Mouse (Mus musculus) lung, postnatal 4 days (tissue): ENCODE measurements at regions not wholly inside any gene's neighbourhood (a gene's known extent, or its start where the extent isn't known, plus 50 kb on each side); places are given as distances from the start of the nearest gene placed in this dataset.
A peak's percentile ranks its signal among the peaks of the same experiment; 100 is the strongest.

ENCODE experiments used
- DNase-seq, 2 experiments: peaks; one replicate each; pipeline ENCODE4 v3.0.0; 2021

GRCm38 (mm10) chr4:7597671-7598390, 641.0 kb downstream of the Car8 start:
- DNase-seq, result no peak

- DNase-seq, result no peak
Observed at GRCm38 (mm10) chr4:7596116-7596515, 642.7 kb downstream of the Car8 start.

GRCm38 (mm10) chr4:7583851-7584250, 655.0 kb downstream of the Car8 start:
- no peak for DNase-seq

GRCm38 (mm10) chr4:7581931-7582330, 656.9 kb downstream of the Car8 start:
- DNase-seq, result no peak

GRCm38 (mm10) chr4:7581220-7581916, 657.5 kb downstream of the Car8 start:
- DNase-seq, result no peak

- no peak for DNase-seq
Observed at GRCm38 (mm10) chr4:7580554-7581219, 658.2 kb downstream of the Car8 start.

GRCm38 (mm10) chr4:7574011-7574410, 664.8 kb downstream of the Car8 start:
- DNase-seq, result no peak

- DNase-seq, result no peak
Observed at GRCm38 (mm10) chr4:7567687-7568393, 671.0 kb downstream of the Car8 start.

- DNase-seq, result no peak
Observed at GRCm38 (mm10) chr4:7559867-7560832, 678.7 kb downstream of the Car8 start.

- DNase-seq, result no peak
Observed at GRCm38 (mm10) chr4:7558721-7559120, 680.1 kb downstream of the Car8 start.

GRCm38 (mm10) chr4:7534301-7534700, 704.5 kb downstream of the Car8 start:
- DNase-seq, result no peak

- no peak for DNase-seq
Observed at GRCm38 (mm10) chr4:7527718-7528117, 711.1 kb downstream of the Car8 start.

GRCm38 (mm10) chr4:7513081-7513480, 725.8 kb downstream of the Car8 start:
- no peak for DNase-seq

- DNase-seq, result no peak
Observed at GRCm38 (mm10) chr4:7485552-7485951, 753.3 kb downstream of the Car8 start.

- peak in 1 of 2 experiments; percentile 15 for DNase-seq
Observed at GRCm38 (mm10) chr4:7455130-7455529, 783.7 kb downstream of the Car8 start.

- DNase-seq, result no peak
Observed at GRCm38 (mm10) chr4:7452678-7453077, 786.2 kb downstream of the Car8 start.

GRCm38 (mm10) chr4:7450991-7451390, 787.9 kb downstream of the Car8 start:
- DNase-seq, result no peak

GRCm38 (mm10) chr4:7429308-7429707, 809.5 kb downstream of the Car8 start:
- no peak for DNase-seq

- DNase-seq, result no peak
Observed at GRCm38 (mm10) chr4:7424081-7424480, 814.8 kb downstream of the Car8 start.

- DNase-seq, result no peak
Observed at GRCm38 (mm10) chr4:7423204-7423603, 815.6 kb downstream of the Car8 start.

GRCm38 (mm10) chr4:7422787-7423186, 816.1 kb downstream of the Car8 start:
- no peak for DNase-seq

- DNase-seq, result no peak
Observed at GRCm38 (mm10) chr4:7414301-7414700, 824.5 kb downstream of the Car8 start.
